Mouse (Mus musculus) Muller cell, postnatal 12 days (primary cell): ENCODE data around the gene Clec2g.
A peak's percentile ranks its signal among the peaks of the same experiment; 100 is the strongest.
"Not testable (repeated sequence)": the region's sequence is repeated elsewhere in the genome, so short reads cannot be mapped to it uniquely, and the experiment has no call there.

Experiments used
- DNase-seq: peaks from one replicate; pipeline ENCODE4 v3.0.0-alpha.2; 2015; ENCODE audit errors: inconsistent ontology term

Gene Clec2g

DNA sequence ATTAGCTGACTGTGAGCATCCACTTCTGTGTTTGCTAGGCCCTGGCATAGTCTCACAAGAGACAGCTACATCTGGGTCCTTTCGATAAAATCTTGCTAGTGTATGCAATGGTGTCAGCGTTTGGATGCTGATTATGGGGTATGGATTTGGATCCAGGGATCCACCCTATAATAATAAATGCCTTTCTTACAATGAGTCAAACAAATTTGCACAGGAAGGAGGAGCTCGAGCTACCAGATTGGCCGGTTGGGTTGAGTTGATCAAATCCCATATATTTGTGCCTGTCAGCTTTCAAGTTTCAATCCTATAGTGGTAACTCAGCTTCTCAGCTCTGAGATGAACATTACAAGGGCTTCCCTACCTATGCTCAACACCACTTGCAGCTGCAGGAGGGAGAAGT, at the start of gene Clec2g:
Gene Clec2g (plus strand): TSS at position 301 of the 400 bp plus-strand sequence.
- DNase-seq = not testable (repeated sequence)

DNA sequence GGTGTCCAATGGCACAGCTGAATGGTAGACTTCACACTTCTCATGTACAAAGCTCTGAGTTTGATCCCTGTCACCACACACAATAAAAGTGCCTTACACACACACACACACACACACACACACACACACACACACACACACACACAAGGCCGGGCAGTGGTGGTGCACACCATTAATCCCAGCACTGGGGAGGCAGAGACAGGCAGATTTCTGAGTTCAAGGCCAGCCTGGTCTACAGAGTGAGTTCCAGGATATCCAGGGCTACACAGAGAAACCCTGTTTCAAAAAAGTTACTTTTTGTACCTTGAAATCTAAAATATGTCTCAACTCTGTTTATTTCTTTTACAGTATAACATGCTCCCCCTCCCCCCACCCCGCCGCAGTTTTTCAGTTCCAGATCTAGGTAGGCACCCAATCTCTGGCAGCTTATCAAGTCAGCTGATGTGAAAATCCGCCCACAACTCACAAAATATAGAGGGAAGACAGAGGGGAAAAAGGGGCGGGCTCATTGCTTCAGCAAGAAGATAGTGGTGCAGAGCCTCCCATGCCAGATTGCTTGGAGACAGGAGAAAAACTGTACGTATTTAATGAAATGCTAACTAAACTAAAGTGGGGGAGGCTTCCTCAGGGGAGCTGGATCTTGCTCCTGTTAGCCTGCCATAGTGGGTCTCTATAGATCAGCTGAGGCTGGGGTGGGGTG, 46.9 kb upstream of the Clec2g start, which contains the start of gene Clec2i:
Gene Clec2i (plus strand): TSS at position 498 of the 700 bp plus-strand sequence.
- not testable (repeated sequence) for DNase-seq

DNA sequence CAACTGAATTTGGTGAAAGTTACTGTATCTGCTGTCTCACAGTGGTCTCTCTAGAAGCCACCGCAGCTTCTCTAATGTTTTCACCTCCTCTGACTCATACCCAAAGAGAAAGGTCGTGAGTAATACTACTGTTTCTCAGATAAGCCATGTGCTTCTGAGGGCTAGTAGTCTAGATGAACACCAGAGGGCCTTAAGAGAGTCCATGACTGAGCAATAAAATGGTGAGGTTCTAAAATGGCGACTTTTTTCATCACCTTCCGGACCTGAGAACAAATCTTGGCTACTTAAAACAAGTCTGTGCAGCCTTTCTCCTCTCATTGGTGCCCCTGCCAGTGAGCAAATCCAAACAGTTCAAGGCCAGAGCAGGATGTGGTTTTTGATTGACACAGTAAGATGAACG, 45.3 kb upstream of the Clec2g start:
- no peak for DNase-seq

DNA sequence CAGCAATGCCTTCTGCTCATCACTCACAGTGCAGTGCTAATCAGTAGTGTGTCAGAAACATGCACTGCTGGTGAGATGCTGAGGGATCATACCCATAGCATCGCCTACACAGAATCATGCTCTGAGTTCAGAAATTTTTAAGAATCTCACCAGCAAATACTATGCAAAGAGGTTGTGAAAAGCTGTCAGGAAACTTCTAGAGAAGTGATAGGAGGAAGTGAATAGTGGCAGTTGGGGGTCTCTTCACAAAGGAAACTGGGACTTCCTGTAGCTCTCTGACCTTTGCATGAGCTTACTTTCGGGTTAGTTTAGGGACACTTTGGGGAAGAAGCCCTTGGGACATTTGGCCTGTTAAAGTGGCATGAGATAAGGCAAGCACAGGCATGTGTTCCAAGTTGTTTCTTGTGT, 43.2 kb upstream of the Clec2g start, which contains the start of gene BC035044:
Gene BC035044 (minus strand): TSS at position 179 of the 408 bp plus-strand sequence.
- no peak for DNase-seq

DNA sequence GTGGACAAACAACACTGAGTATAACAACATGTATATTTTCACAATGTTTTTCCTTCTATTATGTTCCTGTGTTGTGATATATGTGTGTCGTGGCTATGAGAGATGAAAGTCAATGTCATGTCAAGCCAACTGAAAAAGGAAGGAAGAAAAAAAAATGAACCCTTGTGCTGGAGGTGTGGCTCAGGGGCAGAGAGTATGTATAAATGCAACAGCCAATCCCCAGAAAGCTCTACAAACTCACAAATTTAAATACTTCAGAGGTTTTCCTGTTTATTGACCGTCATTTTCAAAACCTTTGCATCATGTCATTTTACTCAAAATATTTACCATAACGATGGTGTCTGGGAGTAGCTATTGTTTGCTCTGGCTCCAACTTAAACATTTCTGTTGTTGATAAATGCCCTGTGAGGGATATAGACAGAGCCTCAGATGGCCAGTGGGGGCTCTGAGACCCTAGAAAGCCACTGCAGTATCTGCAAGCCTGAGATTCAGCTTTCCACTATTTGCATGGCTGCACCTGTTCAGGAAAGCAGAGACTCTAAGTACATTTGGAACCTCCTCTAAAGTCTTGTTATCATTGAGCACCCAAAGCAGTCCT, 38.7 kb upstream of the Clec2g start:
- DNase-seq = no peak

DNA sequence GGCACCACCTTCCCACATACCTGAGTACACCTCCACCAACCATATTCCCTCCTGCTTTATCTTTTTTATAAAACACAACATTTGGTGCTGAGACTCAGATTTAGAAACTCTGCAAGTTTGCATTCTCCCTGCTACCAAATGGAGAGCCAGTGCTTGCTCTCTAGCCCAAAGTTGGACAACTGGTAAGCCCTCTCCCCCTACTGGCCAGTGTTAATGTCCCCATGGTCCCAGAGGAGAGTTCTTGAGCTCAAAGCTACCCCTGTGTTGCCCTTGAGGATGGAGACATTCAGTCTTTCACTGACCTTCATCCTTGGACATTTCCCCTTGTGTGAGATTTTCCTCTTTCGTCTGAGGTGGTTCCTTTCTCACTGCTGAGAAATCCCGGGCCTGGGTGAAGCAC, 34.1 kb upstream of the Clec2g start:
- DNase-seq = no peak

DNA sequence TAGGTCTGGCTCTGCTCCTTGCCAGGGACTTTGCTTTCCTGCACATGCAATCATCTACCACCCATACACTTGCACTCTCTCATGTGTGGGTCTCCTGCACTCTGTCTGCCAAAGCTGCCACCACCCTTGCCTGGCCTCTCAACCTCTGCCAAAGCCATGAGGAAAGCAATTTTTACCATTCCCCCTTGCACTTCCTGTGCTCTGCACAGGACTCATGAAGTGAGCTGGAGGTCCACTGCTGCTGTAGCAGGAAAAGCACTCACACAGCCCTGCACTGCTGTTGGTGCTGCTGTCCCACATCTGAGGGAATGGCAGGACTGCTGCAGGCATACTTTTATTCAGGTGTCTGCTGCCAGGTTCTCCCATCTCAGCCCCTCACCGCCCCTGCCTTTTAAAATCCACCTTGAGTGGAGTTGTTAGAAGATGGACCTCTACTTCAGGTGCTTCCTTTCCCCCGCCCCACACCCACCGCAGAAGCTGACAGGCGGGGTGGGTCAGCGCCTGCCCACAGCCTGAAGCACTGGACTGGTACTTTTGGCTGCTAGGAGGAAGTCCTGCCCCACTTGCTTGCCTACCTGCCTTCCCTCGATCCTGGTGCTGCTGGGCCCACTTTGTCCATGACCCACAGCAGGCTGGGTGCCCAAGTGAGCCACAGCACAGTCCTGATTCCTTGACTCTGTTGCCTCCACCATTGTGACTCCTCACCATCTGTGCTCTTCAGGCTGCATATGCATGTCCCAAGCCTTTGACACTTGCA, 33.2 kb upstream of the Clec2g start:
- DNase-seq = not testable (repeated sequence)

DNA sequence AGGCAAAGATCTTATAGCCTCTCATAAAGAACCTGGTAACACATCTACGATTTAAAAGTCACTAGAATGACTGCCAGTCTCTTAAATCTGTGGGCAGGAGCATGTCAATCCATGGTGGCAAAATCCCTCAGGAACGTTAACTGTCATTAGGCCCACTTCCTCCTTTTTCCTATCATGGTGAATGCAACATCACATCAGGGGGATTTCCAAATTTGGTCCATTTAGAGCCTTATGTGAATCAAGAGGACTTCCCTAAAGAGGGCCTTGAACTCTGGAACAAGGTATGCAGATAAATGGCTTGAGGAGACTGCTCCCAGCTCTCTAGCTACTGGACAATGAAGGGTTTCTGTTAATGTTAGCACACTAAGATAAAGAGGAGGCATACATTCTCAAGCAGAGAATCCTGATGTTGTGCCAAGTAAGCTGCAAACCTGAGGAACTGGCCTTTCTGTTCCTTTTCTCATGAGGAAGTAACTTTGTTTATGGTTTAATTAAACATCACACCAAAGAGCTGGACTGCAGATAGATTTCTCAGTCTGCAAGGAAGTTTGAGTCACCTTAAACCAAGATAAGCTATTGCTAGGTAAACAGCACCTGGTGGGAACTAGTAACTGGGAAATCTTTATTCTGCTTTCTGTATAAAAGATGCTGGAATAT, 20.5 kb upstream of the Clec2g start:
- DNase-seq = no peak

DNA sequence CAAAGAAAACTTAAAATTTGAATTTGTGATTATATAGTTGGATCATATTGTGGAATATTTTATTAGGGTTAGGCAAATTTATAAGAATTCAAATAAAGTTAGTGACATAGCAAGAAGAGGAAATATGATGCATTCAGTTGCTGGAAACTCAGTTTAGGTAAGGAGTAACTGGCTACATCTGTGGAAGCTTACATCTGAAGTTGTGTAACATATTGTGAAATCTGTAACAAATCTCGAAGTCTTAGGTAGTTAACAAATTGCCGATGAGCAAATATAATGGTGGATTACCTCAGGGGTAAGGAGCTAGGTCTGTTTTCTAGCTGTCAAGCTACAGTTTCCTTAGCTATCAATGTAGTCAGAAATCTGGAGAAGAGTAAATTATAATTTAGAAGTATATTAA, 16.9 kb upstream of the Clec2g start:
- no peak for DNase-seq

DNA sequence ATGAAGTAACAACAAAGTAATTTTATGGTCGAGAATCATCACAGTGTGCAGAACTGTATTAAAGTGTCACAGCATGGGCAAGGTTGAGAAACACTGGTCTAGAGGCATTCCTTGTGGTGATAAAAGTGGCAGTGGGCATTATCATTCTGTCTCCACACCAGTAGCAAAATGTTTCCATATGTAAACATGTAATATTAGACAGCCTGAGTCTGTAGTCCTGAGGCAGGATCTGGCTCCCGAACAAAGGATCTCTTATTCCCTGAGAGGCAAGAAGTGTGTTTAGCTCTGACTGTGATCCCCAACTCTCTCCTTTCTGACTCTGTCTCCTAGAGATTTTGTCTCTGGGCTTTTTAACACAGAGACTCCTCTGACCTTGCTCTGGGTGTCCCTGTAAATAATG, 1.1 kb upstream of the Clec2g start:
- DNase-seq = no peak

DNA sequence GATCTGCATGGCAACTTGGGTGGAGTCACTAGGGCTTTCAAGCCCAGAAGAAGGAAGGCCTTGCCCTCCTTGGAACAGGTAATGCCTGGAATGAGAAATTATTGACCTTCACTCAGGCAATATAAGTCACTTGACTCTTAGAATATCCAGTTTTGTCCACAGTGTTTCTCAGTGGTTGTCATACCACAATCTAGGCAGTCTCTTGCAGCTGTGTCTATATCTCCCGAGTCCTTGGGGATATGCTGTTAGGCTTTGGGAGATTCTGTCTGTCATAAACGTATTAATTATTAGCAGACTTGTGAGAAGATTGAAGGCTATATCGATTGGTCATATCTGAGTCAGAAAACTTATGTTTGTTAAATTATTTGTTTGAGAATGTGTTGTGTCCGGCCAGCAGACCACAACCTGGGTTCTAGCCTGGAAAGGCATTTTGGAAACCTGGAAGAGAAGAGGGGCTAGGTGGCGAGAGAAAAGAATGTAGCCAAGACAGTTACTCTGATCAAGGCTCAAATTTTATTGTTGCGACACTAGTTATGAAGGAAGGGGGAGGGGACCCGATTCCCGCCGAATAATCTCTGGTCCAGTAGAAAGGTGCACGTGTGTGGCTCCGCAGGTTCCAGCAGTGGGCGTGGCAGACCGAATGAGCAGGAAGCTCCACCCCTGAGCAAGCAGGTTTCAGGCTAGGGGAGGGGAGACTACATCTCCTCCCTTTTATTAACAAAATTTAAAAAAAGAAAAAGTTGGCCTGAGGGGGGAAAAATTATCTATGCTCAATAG, 1.9 kb downstream of the Clec2g start:
- not testable (repeated sequence) for DNase-seq

DNA sequence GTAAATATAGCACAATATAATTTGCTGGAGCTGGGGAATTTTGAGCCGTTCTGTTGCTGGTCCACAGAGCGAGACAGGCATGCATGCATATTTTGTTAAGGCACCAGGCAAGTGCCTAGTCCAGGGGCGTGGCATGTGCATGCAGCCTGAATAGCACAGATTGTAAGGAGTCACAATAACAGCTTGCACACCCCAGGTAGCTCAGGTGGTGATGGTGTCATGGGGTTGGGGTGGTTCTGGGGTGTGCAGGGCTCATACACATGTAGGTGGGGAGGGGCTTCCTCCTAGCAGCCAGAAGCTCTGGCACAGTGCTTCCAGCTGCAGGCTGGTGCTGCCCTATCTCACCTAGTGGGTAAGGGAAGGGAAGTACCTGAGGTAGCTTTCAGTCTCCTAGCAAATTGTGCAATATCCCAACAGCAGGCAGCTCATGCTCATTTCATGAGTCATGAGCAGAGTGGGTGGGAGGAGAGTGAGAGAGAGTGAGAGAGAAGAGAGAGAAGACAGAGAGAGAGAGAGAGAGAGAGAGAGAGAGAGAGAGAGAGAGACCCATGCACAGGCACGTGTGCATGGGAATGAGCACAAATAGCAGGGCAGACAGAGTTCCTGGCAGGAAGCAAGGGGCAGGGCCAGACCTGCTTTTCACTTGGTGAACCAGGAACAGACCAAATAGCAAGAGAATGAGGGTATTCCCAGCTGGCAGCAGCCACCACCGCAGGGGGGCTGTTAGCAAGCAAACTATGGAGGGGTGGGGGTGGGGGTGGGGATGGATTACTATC, 7.7 kb downstream of the Clec2g start:
- DNase-seq = peak; percentile 54

DNA sequence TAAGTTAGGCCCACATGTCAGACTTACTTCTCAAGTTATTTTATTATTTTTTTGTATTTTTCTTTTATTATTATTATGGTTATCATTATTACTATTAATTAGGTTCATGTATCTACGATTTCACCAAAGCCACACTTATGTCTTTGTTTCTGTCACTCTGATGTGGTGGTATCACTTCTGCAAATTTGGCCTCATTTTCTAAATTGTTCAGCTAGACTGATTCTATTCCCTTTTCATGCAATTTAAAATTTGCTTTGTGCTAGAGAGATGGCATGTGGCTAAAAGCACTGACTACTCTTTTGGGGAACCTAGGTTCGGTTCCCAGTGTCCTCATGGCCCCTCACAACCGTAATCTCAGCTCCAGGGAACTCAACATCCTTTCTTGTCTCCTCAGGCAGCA, 11.4 kb downstream of the Clec2g start:
- no peak for DNase-seq

DNA sequence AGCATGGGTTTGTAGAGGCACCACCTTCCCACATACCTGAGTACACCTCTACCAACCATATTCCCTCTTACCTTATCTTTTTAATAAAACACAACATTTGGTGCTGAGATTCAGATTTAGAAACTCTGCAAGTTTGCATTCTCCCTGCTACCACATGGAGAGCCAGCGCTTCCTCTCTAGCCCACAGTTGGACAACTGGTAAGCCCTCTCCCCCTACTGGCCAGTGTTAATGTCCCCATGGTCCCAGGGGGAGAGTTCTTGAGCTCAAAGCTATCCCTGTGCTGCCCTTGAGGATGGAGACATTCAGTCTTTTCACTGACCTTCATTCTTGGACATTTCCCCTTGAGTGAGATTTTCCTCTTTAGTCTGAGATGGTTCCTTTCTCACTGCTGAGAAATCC, 26.9 kb downstream of the Clec2g start:
- no peak for DNase-seq

DNA sequence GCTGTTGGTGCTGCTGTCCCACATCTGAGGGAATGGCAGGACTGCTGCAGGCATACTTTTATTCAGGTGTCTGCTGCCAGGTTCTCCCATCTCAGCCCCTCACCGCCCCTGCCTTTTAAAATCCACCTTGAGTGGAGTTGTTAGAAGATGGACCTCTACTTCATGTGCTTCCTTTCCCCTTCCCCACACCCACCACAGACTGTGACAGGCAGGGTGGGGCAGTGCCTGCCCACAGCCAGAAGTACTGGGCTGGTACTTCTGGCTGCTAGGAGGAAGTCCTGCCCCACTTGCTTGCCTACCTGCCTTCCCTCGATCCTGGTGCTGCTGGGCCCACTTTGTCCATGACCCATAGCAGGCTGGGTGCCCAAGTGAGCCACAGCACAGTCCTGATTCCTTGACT, 27.9 kb downstream of the Clec2g start:
- DNase-seq = not testable (repeated sequence)

DNA sequence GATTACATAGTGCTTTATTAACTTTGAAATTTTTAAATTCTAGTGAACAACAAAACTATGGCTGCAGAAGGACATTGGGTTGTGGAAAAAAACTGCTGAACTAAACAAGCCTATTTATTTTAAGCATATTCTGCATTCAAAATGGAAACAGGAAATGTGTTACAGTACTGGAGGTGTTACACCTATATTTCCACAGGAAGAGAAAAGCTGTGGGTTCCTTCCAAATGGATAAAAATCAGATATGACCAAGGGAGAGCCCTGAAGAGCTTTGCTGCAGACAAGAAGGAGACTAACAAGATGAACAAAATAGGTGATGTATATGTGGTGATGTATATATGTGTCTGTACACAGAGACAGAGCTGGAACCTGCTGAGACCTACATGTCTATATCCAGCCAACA, 30.3 kb downstream of the Clec2g start:
- DNase-seq = no peak

DNA sequence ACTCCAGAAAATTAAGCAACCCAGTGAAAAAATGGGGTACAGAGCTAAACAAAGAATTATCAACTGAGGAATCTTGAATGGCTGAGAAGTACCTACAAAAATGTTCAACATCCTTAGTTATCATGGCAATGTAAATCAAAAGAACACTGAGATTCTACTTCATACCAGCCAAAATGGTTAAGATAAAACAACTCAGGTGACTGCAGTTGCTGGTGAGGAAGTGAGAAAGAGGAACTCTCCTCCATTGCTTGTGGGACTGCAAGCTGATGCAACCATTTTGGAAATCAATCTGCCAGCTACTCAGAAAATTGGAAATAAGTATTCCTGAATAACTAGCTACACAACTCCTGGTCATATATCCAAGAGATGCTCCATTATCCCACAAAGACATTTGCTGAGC, 34.3 kb downstream of the Clec2g start:
- no peak for DNase-seq

DNA sequence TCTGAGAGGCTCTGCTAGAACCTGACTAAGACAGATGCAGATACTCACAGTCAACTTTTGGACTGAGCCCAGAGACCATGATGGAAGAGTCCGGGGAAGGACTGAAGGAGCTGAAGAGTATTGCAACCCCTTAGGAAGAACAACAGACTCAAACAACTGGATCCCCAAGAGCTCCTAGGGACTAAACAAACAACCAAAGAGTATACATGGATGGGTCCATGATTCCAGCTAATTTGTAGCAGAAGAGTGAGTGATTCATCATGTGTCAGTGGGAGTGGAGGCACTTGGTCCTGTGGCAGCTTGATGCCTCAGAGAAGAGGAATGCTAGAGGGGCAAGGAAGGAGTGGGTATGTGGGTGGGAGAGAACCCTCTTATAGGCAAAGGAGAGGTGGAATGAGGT, 35.6 kb downstream of the Clec2g start:
- DNase-seq = peak; percentile 77

DNA sequence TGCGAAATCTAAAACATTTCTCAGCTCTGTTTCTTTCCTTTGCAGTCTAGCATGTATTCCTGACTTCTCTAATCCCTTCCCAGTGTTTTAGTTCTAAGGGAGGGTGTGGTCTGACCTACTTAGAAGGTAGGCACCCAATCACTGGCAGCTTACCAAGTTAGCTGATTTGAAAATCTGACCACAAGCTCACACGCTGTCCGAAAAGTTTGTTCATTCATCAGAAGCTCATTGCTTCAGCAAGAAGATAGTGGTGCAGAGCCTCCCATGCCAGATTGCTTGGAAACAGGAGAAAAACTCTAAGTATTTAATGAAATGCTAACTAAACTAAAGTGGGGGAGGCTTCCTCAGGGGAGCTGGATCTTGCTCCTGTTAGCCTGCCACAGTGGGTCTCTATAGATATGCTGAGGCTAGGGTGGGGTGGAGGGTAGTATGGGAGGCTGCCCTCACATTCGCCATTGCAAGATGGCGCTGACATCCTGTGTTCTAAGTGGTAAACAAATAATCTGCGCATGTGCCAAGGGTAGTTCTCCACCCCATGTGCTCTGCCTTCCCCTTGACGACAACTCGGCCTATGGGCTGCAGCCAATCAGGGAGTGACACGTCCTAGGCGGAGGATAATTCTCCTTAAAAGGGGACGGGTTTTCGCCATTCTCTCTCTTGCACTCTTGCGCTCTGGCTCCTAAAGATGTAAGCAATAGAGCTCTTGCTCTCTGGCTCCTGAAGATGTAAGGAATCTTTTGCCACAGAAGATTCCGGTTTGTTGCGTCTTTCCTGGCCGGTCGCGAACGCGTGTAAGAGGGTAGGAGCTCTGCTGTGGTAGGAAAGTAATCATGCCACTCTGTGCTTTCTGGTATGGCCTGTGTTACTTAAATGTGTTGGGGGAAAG, 36.6 kb downstream of the Clec2g start:
- DNase-seq = peak; percentile 74
